Mouse (Mus musculus) kidney, adult 8-10 months (tissue): ENCODE results near the gene Ugt1a10.
A peak's percentile ranks its signal among the peaks of the same experiment; 100 is the strongest.

ENCODE experiments used
- DNase-seq, 2 experiments: peaks; one replicate each; pipeline ENCODE4 v3.0.0; 2022

The Ugt1a10 gene

GRCm38 (mm10) chr1:88231803-88232499 lies 176.8 kb downstream of the Ugt1a10 start:
- DNase-seq: no peak

GRCm38 (mm10) chr1:88232664-88233380 lies 177.6 kb downstream of the Ugt1a10 start:
- DNase-seq: no peak

GRCm38 (mm10) chr1:88233421-88234247 lies 178.4 kb downstream of the Ugt1a10 start:
- no peak for DNase-seq

- DNase-seq: no peak
Observed at GRCm38 (mm10) chr1:88234248-88234610, 179.0 kb downstream of the Ugt1a10 start.

- no peak for DNase-seq
Observed at GRCm38 (mm10) chr1:88234646-88235045, 179.5 kb downstream of the Ugt1a10 start.

GRCm38 (mm10) chr1:88235046-88235893 lies 180.1 kb downstream of the Ugt1a10 start:
- no peak for DNase-seq

GRCm38 (mm10) chr1:88235894-88236415 lies 180.8 kb downstream of the Ugt1a10 start:
- peak; percentile 62 to 78 for DNase-seq

GRCm38 (mm10) chr1:88237311-88237710 lies 182.1 kb downstream of the Ugt1a10 start:
- no peak for DNase-seq

- DNase-seq: no peak
Observed at GRCm38 (mm10) chr1:88238771-88239170, 183.6 kb downstream of the Ugt1a10 start.

GRCm38 (mm10) chr1:88240072-88240471 lies 184.9 kb downstream of the Ugt1a10 start:
- DNase-seq: no peak

- no peak for DNase-seq
Observed at GRCm38 (mm10) chr1:88240579-88240978, 185.4 kb downstream of the Ugt1a10 start.

- DNase-seq: no peak
Observed at GRCm38 (mm10) chr1:88243861-88244260, 188.7 kb downstream of the Ugt1a10 start.

- no peak for DNase-seq
Observed at GRCm38 (mm10) chr1:88245881-88246280, 190.7 kb downstream of the Ugt1a10 start.

- no peak for DNase-seq
Observed at GRCm38 (mm10) chr1:88246386-88246785, 191.2 kb downstream of the Ugt1a10 start.

- DNase-seq: no peak
Observed at GRCm38 (mm10) chr1:88247660-88248059, 192.5 kb downstream of the Ugt1a10 start.

GRCm38 (mm10) chr1:88248658-88249057 lies 193.5 kb downstream of the Ugt1a10 start:
- no peak for DNase-seq

GRCm38 (mm10) chr1:88249596-88249995 lies 194.4 kb downstream of the Ugt1a10 start:
- DNase-seq: no peak

- no peak for DNase-seq
Observed at GRCm38 (mm10) chr1:88250023-88250422, 194.8 kb downstream of the Ugt1a10 start.

GRCm38 (mm10) chr1:88253106-88253505 lies 197.9 kb downstream of the Ugt1a10 start:
- no peak for DNase-seq

GRCm38 (mm10) chr1:88253540-88253939 lies 198.4 kb downstream of the Ugt1a10 start:
- no peak for DNase-seq

GRCm38 (mm10) chr1:88254793-88255465 lies 199.7 kb downstream of the Ugt1a10 start:
- DNase-seq: no peak

- no peak for DNase-seq
Observed at GRCm38 (mm10) chr1:88255466-88255857, 200.3 kb downstream of the Ugt1a10 start.
